Mouse (Mus musculus) limb, embryonic 11.5 days (tissue): ENCODE results near the gene Proser2. TPM values are rescaled to one million over a fixed set of nuclear protein-coding genes. Genes with fewer than 3 reads are reported as not detected.
A peak's percentile ranks its signal among the peaks of the same experiment; 100 is the strongest.
"Not testable (repeated sequence)": the region's sequence is repeated elsewhere in the genome, so short reads cannot be mapped to it uniquely, and the experiment has no call there.

ENCODE experiments used
- ATAC-seq: fragments of 200-750 bp; cut with Nextera tagmentation; 2 replicates; pipeline ENCODE4 v1.8.0; 2017; ENCODE audit warnings: low read depth; ENCODE audit not compliant: insufficient number of reproducible peaks, low FRiP score, low TSS enrichment
- DNase-seq: peaks from one replicate; pipeline ENCODE4 v3.0.0-alpha.2; 2015; ENCODE audit warnings: low spot score
- H3K27ac ChIP-seq: fragments of 300-500 bp; sonication (generic); replicated peaks from 2 replicates; pipeline ENCODE4 v1.5.1; 2014; ENCODE audit warnings: low read depth, mild to moderate bottlenecking, low read length
- H3K27me3 ChIP-seq: fragments of 300-500 bp; sonication (generic); 2 replicates; pipeline ENCODE4 v1.6.1; 2014; ENCODE audit warnings: mild to moderate bottlenecking, low read length, mixed read lengths; ENCODE audit not compliant: control insufficient read depth, insufficient read depth
- H3K36me3 ChIP-seq: fragments of 300-500 bp; sonication (generic); 2 replicates; pipeline ENCODE4 v1.6.1; 2014; ENCODE audit warnings: mild to moderate bottlenecking, low read length, moderate library complexity, mixed read lengths; ENCODE audit not compliant: control insufficient read depth, insufficient read depth
- H3K4me1 ChIP-seq: fragments of 300-500 bp; sonication (generic); 2 replicates; pipeline ENCODE4 v1.6.1; 2014; ENCODE audit warnings: low read length, mixed read lengths; ENCODE audit not compliant: control insufficient read depth, insufficient read depth
- H3K4me2 ChIP-seq: fragments of 300-500 bp; sonication (generic); 2 replicates; pipeline ENCODE4 v1.6.1; 2014; ENCODE audit warnings: low read depth, mild to moderate bottlenecking, moderate library complexity; ENCODE audit not compliant: severe bottlenecking
- H3K4me3 ChIP-seq: fragments of 300-500 bp; sonication (generic); 2 replicates; pipeline ENCODE4 v1.5.1; 2014; ENCODE audit warnings: low read depth, low read length
- H3K9ac ChIP-seq: fragments of 300-500 bp; sonication (generic); 2 replicates; pipeline ENCODE4 v1.6.1; 2014; ENCODE audit warnings: mild to moderate bottlenecking, low read length
- H3K9me3 ChIP-seq: fragments of 300-500 bp; sonication (generic); 2 replicates; pipeline ENCODE4 v1.6.1; 2016; ENCODE audit warnings: low read length; ENCODE audit not compliant: control insufficient read depth
- WGBS: fragments of 180-500 bp; shearing (Covaris S2); extraction: QIAGEN DNeasy Blood & Tissue Kit; methylation state at CpG from one replicate; pipeline ENCODE4 v1.1.7; 2014; 5-methylcytosine and 5-hydroxymethylcytosine counted together
- polyA plus RNA-seq: library from polyadenylated mRNA; unstranded; fragments of >200 nt; fragmentation: Nextera tagmentation; extraction: Ambion mirVana; gene quantifications from 2 replicates; pipeline ENCODE4 v1.2.1, GENCODE M21; 2014

The Proser2 gene
- polyA plus RNA-seq, 1 experiment from 2014 or later: 4.8 TPM

DNA sequence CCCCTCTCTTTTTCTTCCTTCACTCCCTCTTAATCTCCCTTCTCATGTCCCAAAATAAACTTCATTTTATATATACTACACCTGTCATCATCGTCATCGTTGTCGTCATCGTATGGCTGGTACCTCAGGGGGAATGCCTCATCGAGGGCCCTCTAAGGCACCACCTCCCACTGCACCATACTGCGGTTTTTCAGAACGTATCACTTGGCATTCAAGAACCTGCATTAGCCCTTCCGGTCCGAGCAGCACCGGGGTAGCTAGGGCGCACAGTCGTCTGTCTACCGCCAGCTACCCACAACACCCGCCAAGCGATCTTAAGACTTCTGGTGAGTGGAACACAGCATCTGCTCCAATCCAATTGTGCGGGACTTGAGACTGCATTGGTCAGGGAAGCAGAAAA is 40.1 kb downstream of the Proser2 start:
- DNase-seq, H3K4me3 ChIP-seq, H3K27me3 ChIP-seq, H3K27ac ChIP-seq, H3K4me1 ChIP-seq, H3K36me3 ChIP-seq, H3K4me2 ChIP-seq, ATAC-seq, H3K9me3 ChIP-seq, H3K9ac ChIP-seq: not testable (repeated sequence)
- 86% methylated on average over 16 of the region's 16 CpGs for WGBS

DNA sequence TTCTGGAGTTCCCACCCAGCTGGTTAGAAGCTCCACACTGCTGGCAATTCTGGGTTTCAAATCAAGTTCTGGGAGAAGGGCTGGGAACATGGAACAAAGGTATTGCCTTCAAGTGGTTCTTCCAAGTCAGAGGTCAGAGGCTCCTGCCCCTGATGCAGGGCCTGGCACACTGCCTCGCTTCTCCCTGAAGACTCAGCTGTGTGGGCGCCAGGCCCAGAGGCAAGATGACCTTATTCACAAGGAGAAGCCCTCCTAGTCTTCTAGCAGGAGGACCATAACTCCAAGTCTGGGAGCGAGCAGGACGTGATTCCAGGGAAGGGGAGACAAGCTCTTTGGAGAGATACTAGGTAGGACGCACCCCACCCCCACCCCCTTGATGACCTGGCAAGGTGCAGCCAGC is 42.9 kb downstream of the Proser2 start:
- Histone ChIP-seq H3K27ac (no peak overlapping the region), H3K4me2 (no peak overlapping the region), H3K9me3 (no peaks in the 10 kb centered on the region), H3K9ac (no peak overlapping the region), H3K27me3 (no peaks in the 10 kb centered on the region), H3K4me1 (no peaks in the 10 kb centered on the region), H3K36me3 (no peaks in the 10 kb centered on the region), H3K4me3 (no peak overlapping the region)
- ATAC-seq: no peak
- no peak for DNase-seq
- 95% methylated on average over 5 of the region's 5 CpGs for WGBS

DNA sequence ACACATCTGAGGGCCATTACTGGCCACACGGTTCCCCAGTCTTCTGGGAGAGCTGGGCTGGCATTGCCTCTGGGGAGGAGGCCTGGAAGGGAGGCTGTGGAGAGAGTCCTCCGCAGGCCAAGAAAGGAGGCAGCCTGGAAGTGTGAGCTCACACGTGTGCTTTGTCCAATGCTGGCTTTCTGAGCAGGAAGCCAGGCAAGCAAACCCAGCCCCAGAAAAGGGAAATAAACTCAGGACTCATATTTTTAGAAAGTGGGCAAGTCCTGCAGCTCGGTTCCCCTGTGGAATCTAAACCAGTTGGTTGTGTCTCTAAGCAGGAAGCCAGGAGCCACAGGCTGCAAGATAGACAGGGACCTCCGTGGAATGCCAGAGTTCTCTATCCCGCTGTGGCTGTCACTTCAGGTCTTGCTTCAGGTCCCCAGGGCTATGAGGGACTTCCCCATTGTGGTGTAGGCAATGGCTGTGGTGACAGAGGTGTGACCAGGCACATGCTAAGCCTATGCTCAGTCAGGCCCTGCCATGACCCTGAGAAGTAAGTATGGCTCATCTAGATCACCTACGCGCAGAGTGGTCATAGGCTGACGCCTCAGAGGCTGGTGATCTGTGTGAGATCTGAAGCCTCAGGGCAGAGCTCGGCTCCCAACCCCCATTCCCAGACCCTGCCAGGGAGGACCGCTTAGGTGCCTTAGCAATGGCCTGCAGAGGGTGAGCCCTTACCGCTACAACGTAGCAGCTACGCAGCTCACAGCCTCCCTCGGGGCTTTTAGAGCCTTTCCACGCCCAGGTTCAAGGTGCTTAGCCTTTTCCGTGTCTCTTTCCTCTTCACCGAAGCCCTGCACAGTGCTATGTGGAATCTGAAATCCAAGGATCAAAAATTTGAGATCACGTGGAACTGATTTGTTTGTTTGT is 44.1 kb downstream of the Proser2 start:
- H3K27me3 ChIP-seq: no peaks in the 10 kb centered on the region
- no peak overlapping the region for H3K9ac ChIP-seq
- WGBS: 74% methylated on average over 19 of the region's 19 CpGs
- H3K4me2 ChIP-seq: no peak overlapping the region
- peak; percentile 66; the same call in 1 of the 2 replicates for ATAC-seq
- H3K27ac ChIP-seq: no peak overlapping the region
- H3K9me3 ChIP-seq: no peaks in the 10 kb centered on the region
- DNase-seq: no peak
- H3K36me3 ChIP-seq: no peaks in the 10 kb centered on the region
- no peaks in the 10 kb centered on the region for H3K4me1 ChIP-seq
- H3K4me3 ChIP-seq: no peak overlapping the region

DNA sequence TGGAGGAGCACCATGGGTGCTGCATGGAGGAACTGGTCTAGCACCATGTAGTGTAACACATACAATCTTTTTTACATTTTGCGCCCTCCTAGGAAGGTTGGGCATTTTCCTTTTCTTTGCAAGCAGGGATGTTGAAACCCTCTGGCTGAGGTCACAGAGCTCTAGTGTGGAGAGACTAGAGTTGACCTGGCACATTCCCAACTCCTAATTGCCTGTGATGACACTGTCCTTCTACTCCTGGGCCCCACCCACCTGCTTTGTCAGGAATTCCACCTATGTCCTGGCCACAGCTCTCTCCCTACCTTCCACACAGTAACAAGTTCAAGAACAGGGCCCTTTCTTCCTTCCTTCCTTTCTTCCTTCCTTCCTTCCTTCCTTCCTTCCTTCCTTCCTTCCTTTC is 46.3 kb downstream of the Proser2 start:
- Histone ChIP-seq H3K9me3 (no peaks in the 10 kb centered on the region), H3K27ac (no peak overlapping the region), H3K36me3 (no peaks in the 10 kb centered on the region), H3K27me3 (no peaks in the 10 kb centered on the region), H3K4me1 (no peaks in the 10 kb centered on the region), H3K4me2 (no peak overlapping the region), H3K4me3 (no peak overlapping the region), H3K9ac (no peak overlapping the region)
- WGBS: 100% methylated on average over 1 of the region's 1 CpGs
- no peak for ATAC-seq
- no peak for DNase-seq

DNA sequence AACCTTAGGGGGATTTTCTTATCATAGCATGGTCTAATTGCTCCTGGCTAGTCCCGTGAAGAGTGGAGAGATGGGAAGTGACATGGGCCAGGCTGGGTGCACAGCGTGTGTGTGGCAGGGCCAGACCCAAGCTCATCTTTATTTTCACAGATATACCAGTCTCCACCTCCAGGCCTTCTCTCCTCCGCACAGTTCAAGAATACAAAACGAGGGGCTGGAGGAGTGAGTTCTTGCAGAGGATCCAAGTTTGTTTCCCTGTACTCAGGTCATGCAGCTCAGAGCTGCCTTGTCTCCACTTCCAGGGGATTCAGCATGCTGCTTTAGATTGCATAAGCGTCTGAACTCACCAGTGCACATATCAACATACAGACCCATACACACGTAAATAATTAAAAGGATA is 47.4 kb downstream of the Proser2 start:
- DNase-seq (no peak), ATAC-seq (no peak)
- H3K9me3 ChIP-seq: no peaks in the 10 kb centered on the region
- H3K36me3 ChIP-seq: no peaks in the 10 kb centered on the region
- H3K9ac ChIP-seq: no peak overlapping the region
- WGBS: 85% methylated on average over 6 of the region's 6 CpGs
- no peak overlapping the region for H3K4me3 ChIP-seq
- H3K4me2 ChIP-seq: no peak overlapping the region
- H3K27ac ChIP-seq: no peak overlapping the region
- no peaks in the 10 kb centered on the region for H3K4me1 ChIP-seq
- no peaks in the 10 kb centered on the region for H3K27me3 ChIP-seq

DNA sequence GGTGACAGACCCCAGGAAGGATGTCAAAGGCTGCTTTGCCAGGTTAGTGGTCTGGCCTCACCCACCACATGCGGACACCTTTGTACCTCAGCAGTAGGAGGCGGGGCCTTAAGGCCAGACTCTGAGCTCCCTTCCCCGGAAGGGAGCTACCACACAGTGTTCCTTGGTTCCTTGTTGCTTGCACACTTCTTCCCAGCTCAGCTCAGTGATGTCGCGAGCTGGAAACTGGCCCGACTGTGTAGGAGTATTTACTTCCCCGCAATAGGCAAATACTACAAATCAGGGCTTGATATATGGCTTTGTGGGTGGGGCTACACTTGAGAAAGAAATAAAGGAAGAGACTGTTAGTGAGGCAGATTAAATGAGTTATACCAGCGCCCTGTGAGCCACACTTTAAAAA is 48.9 kb downstream of the Proser2 start:
- H3K36me3 ChIP-seq: no peaks in the 10 kb centered on the region
- no peak overlapping the region for H3K4me3 ChIP-seq
- ATAC-seq (no peak), DNase-seq (no peak)
- H3K9me3 ChIP-seq: no peaks in the 10 kb centered on the region
- no peaks in the 10 kb centered on the region for H3K4me1 ChIP-seq
- WGBS: 63% methylated on average over 8 of the region's 8 CpGs
- H3K9ac ChIP-seq: no peak overlapping the region
- no peak overlapping the region for H3K27ac ChIP-seq
- H3K4me2 ChIP-seq: no peak overlapping the region
- H3K27me3 ChIP-seq: no peaks in the 10 kb centered on the region

DNA sequence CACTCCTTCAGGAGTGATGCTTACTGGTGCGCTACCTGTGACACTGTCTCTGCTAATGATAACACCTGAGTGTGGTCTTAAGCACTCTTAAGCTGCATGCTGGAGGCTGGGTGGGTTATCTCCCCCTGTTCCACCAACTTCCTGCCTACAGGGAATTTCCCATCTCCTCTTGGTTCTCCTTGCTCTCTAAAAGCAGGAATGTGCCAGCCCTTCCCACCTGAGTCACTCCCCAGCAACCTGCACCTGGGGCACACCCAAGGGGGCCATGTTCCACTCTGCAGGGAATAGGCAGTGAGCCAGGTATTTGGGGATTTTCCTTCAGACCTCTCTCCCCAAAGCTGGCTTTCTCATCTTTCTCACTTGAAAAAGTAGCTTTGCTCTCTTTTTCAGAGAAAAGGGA is 50.0 kb downstream of the Proser2 start:
- Histone ChIP-seq H3K9ac (no peak overlapping the region), H3K4me1 (peaks cover 2% of the 10 kb centered on the region), H3K4me3 (no peak overlapping the region), H3K27ac (no peak overlapping the region), H3K27me3 (no peaks in the 10 kb centered on the region), H3K4me2 (no peak overlapping the region), H3K9me3 (no peaks in the 10 kb centered on the region), H3K36me3 (no peaks in the 10 kb centered on the region)
- no peak for DNase-seq
- WGBS: 96% methylated on average over 1 of the region's 1 CpGs
- ATAC-seq: no peak

DNA sequence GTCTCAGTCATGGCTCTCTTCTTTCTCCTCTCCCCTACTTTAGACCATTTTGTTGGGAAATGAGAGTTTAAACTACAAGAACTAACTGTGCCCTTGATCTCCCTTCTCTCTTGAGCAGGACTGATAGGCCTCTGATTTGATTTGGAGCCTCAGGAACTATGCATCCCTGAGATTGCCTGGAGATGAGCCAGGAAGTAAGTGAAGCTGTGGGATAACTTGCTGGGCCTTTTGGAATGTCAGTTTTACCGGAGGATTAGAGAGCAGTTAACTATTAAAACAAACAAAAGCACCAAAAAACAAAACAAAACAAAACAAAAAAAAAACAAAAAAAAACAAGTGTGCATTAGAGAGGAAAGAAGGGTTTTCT is 54.5 kb downstream of the Proser2 start:
- Histone ChIP-seq H3K4me3 (no peak overlapping the region), H3K9me3 (no peaks in the 10 kb centered on the region), H3K27ac (no peak overlapping the region), H3K27me3 (no peaks in the 10 kb centered on the region), H3K4me2 (no peak overlapping the region), H3K36me3 (no peaks in the 10 kb centered on the region), H3K4me1 (peaks cover 7% of the 10 kb centered on the region), H3K9ac (no peak overlapping the region)
- no peak for ATAC-seq
- DNase-seq: no peak
- WGBS: 46% methylated on average over 1 of the region's 1 CpGs
